Mouse (Mus musculus) A20 (cell line): ENCODE data around the gene Mcam.
A peak's percentile ranks its signal among the peaks of the same experiment; 100 is the strongest.
"Not testable (repeated sequence)": the region's sequence is repeated elsewhere in the genome, so short reads cannot be mapped to it uniquely, and the experiment has no call there.

Source experiments
- DNase-seq: peaks from one replicate; pipeline ENCODE4 v3.0.0-alpha.2; 2011; ENCODE audit warnings: low read depth, low spot score

The Mcam gene

GRCm38 (mm10) chr9:44108269-44109055, 25.8 kb upstream of the Mcam start:
- DNase-seq = no peak

GRCm38 (mm10) chr9:44109360-44110095, 24.7 kb upstream of the Mcam start:
- peak; percentile 76 for DNase-seq

- not testable (repeated sequence) for DNase-seq
These were observed 22.4 kb upstream of the Mcam start for GRCm38 (mm10) chr9:44111909-44112308.

GRCm38 (mm10) chr9:44113105-44113789, 21.0 kb upstream of the Mcam start, which contains the start of the genes Gm49380 and Rnf26:
Gene Gm49380 (minus strand): TSS chr9:44113500.
Gene Rnf26 (minus strand): TSS chr9:44113517.
- DNase-seq = peak; percentile 97

- peak; percentile 26 for DNase-seq
These were observed 19.8 kb upstream of the Mcam start for GRCm38 (mm10) chr9:44114453-44114852.

- peak; percentile 41 for DNase-seq
These were observed 18.7 kb upstream of the Mcam start for GRCm38 (mm10) chr9:44115599-44115998.

GRCm38 (mm10) chr9:44116182-44116581, 18.1 kb upstream of the Mcam start:
- peak; percentile 41 for DNase-seq

GRCm38 (mm10) chr9:44119011-44119410, 15.3 kb upstream of the Mcam start:
- peak; percentile 64 for DNase-seq

GRCm38 (mm10) chr9:44119948-44120465, 14.3 kb upstream of the Mcam start:
- no peak for DNase-seq

- DNase-seq = peak; percentile 49
These were observed 10.0 kb upstream of the Mcam start for GRCm38 (mm10) chr9:44124317-44124716.

- DNase-seq = no peak
These were observed 9.2 kb upstream of the Mcam start for GRCm38 (mm10) chr9:44125026-44125425.

- peak; percentile 81 for DNase-seq
These were observed 8.5 kb upstream of the Mcam start for GRCm38 (mm10) chr9:44125546-44126428.

- DNase-seq = no peak
These were observed 7.5 kb upstream of the Mcam start for GRCm38 (mm10) chr9:44126746-44127145.

GRCm38 (mm10) chr9:44127351-44127801, 6.9 kb upstream of the Mcam start:
- no peak for DNase-seq

GRCm38 (mm10) chr9:44129633-44130032, 4.6 kb upstream of the Mcam start:
- no peak for DNase-seq

GRCm38 (mm10) chr9:44130034-44130433, 4.2 kb upstream of the Mcam start:
- DNase-seq = no peak

GRCm38 (mm10) chr9:44130581-44131275, 3.5 kb upstream of the Mcam start:
- no peak for DNase-seq

- DNase-seq = no peak
These were observed 3.0 kb upstream of the Mcam start for GRCm38 (mm10) chr9:44131276-44131590.

- no peak for DNase-seq
These were observed 2.1 kb upstream of the Mcam start for GRCm38 (mm10) chr9:44132200-44132599.

- DNase-seq = no peak
These were observed 982 bp upstream of the Mcam start for GRCm38 (mm10) chr9:44133287-44133686.
